Mouse (Mus musculus): Measurements from ENCODE around the gene Insc. TPM values are rescaled to one million over a fixed set of nuclear protein-coding genes. Genes with fewer than 3 reads are reported as not detected.

The Insc gene
- total and polyA plus RNA-seq, 2 experiments from 2014 or later, result 1.8 to 2.2 TPM

DNA sequence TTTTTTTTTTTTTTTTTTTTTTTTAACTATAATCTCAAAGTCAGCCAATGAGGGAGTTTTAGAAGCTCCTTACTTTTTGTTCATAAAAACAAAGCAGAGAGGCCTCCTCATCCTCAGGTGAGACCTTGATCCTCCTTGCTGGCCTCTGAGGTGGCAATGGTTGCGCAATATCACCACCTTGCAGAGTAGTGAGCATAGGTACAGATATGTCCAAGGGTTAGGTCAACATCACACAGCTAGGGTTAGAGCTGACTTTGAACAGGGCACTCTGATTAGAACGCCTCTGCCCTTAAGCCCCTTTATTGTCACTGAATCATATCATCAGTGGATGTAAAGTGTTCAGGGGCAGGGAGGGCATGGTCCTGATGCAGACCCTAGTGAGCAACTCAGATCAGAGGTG lies 131.1 kb downstream of the Insc start:
- 87% methylated on average over 2 of the region's 2 CpGs for WGBS
- peaks cover 22% of the 10 kb centered on the region for H3K27me3 ChIP-seq (ENCODE audit: insufficient read depth, low read length)

GRCm38 (mm10) chr7:114883602-114884001 lies 140.1 kb downstream of the Insc start:
- no peaks in the 10 kb centered on the region for H3K4me1 ChIP-seq (ENCODE audit: insufficient read depth)
- ATAC-seq (peak; percentile 18; the same call in 1 of the 2 replicates), DNase-seq (no peak)
- no peak overlapping the region for H3K4me3 ChIP-seq (ENCODE audit: low read depth, low read length)
- no peak for TF ChIP-seq CTCF (IDR thresholded peaks at IDR 0.05; ENCODE audit: low read depth)
- no peak overlapping the region for H3K27ac ChIP-seq (ENCODE audit: low read depth, low read length)
- no peak overlapping the region for H3K9ac ChIP-seq
- no peak overlapping the region for H3K4me2 ChIP-seq (ENCODE audit: low read depth)
- WGBS, result 67% methylated on average over 2 of the region's 2 CpGs
- peaks cover 19% of the 10 kb centered on the region for H3K27me3 ChIP-seq (ENCODE audit: insufficient read depth, low read length)
- no peaks in the 10 kb centered on the region for H3K36me3 ChIP-seq (ENCODE audit: insufficient read depth)
- no peaks in the 10 kb centered on the region for H3K9me3 ChIP-seq (ENCODE audit: low read length)

More for the DNA sequence above, 131.1 kb downstream of the Insc start:
- Histone ChIP-seq H3K27ac (ENCODE audit: low read depth, low read length) (no peak overlapping the region), H3K4me1 (ENCODE audit: insufficient read depth) (no peaks in the 10 kb centered on the region), H3K9me3 (ENCODE audit: low read length) (no peaks in the 10 kb centered on the region), H3K36me3 (ENCODE audit: insufficient read depth) (no peaks in the 10 kb centered on the region), H3K4me3 (ENCODE audit: low read depth, low read length) (no peak overlapping the region), H3K4me2 (ENCODE audit: low read depth) (no peak overlapping the region), H3K9ac (no peak overlapping the region)
- no peak for ATAC-seq
- no peak for DNase-seq
- TF ChIP-seq CTCF (IDR thresholded peaks at IDR 0.05; ENCODE audit: low read depth), result no peak

- no peak overlapping the region for H3K4me2 ChIP-seq (ENCODE audit: low read depth)
- H3K9ac ChIP-seq, result no peak overlapping the region
- no peak overlapping the region for H3K4me3 ChIP-seq (ENCODE audit: low read depth, low read length)
- H3K4me1 ChIP-seq (ENCODE audit: insufficient read depth), result no peaks in the 10 kb centered on the region
- WGBS, result 35% methylated on average over 4 of the region's 4 CpGs
- no peaks in the 10 kb centered on the region for H3K36me3 ChIP-seq (ENCODE audit: insufficient read depth)
- peaks cover 8% of the 10 kb centered on the region for H3K27me3 ChIP-seq (ENCODE audit: insufficient read depth, low read length)
- H3K9me3 ChIP-seq (ENCODE audit: low read length), result no peaks in the 10 kb centered on the region
- peak; percentile 48; the same call in 1 of the 2 replicates for ATAC-seq
- no peak overlapping the region for H3K27ac ChIP-seq (ENCODE audit: low read depth, low read length)
- no peak for TF ChIP-seq CTCF (IDR thresholded peaks at IDR 0.05; ENCODE audit: low read depth)
- DNase-seq, result peak; percentile 49
These were observed 143.4 kb downstream of the Insc start for GRCm38 (mm10) chr7:114886933-114887332.

GRCm38 (mm10) chr7:114890215-114890614 lies 146.7 kb downstream of the Insc start:
- H3K27ac ChIP-seq (ENCODE audit: low read depth, low read length), result no peak overlapping the region
- H3K36me3 ChIP-seq (ENCODE audit: insufficient read depth), result no peaks in the 10 kb centered on the region
- TF ChIP-seq CTCF (IDR thresholded peaks at IDR 0.05; ENCODE audit: low read depth), result no peak
- H3K9me3 ChIP-seq (ENCODE audit: low read length), result no peaks in the 10 kb centered on the region
- H3K4me3 ChIP-seq (ENCODE audit: low read depth, low read length), result no peak overlapping the region
- no peaks in the 10 kb centered on the region for H3K4me1 ChIP-seq (ENCODE audit: insufficient read depth)
- no peak for DNase-seq
- no peak overlapping the region for H3K9ac ChIP-seq
- WGBS, result 82% methylated on average over 4 of the region's 4 CpGs
- no peak for ATAC-seq
- peaks cover 7% of the 10 kb centered on the region; the same call in 1 of the 2 replicates for H3K27me3 ChIP-seq (ENCODE audit: insufficient read depth, low read length)
- H3K4me2 ChIP-seq (ENCODE audit: low read depth), result no peak overlapping the region

GRCm38 (mm10) chr7:114892618-114893257 lies 149.2 kb downstream of the Insc start:
- no peak overlapping the region for H3K4me2 ChIP-seq (ENCODE audit: low read depth)
- ATAC-seq (peak; percentile 78), DNase-seq (peak; percentile 87)
- H3K36me3 ChIP-seq (ENCODE audit: insufficient read depth), result no peaks in the 10 kb centered on the region
- TF ChIP-seq CTCF (IDR thresholded peaks at IDR 0.05; ENCODE audit: low read depth), result 0 out of 2 replicates have a peak, but pooled peaks have one; percentile 19
- H3K27ac ChIP-seq (ENCODE audit: low read depth, low read length), result no peak overlapping the region
- H3K4me1 ChIP-seq (ENCODE audit: insufficient read depth), result no peaks in the 10 kb centered on the region
- H3K9ac ChIP-seq, result no peak overlapping the region
- no peaks in the 10 kb centered on the region for H3K9me3 ChIP-seq (ENCODE audit: low read length)
- H3K27me3 ChIP-seq (ENCODE audit: insufficient read depth, low read length), result peaks cover 10% of the 10 kb centered on the region; the same call in 1 of the 2 replicates
- no peak overlapping the region for H3K4me3 ChIP-seq (ENCODE audit: low read depth, low read length)

- ATAC-seq (no peak), DNase-seq (no peak)
- Histone ChIP-seq H3K4me2 (ENCODE audit: low read depth) (no peak overlapping the region), H3K27me3 (ENCODE audit: insufficient read depth, low read length) (peaks cover 10% of the 10 kb centered on the region; the same call in 1 of the 2 replicates), H3K4me1 (ENCODE audit: insufficient read depth) (no peaks in the 10 kb centered on the region), H3K9ac (no peak overlapping the region), H3K9me3 (ENCODE audit: low read length) (no peaks in the 10 kb centered on the region), H3K4me3 (ENCODE audit: low read depth, low read length) (no peak overlapping the region), H3K36me3 (ENCODE audit: insufficient read depth) (no peaks in the 10 kb centered on the region), H3K27ac (ENCODE audit: low read depth, low read length) (no peak overlapping the region)
- no peak for TF ChIP-seq CTCF (IDR thresholded peaks at IDR 0.05; ENCODE audit: low read depth)
- WGBS, result 94% methylated on average over 1 of the region's 1 CpGs
These were observed 150.4 kb downstream of the Insc start for GRCm38 (mm10) chr7:114893889-114894288.

GRCm38 (mm10) chr7:114896966-114897697 lies 153.6 kb downstream of the Insc start:
- H3K27ac ChIP-seq (ENCODE audit: low read depth, low read length), result no peak overlapping the region
- DNase-seq, result peak; percentile 47
- H3K9ac ChIP-seq, result no peak overlapping the region
- peak overlapping the region; percentile 5; the same call in 1 of the 2 replicates for H3K4me2 ChIP-seq (ENCODE audit: low read depth)
- no peaks in the 10 kb centered on the region for H3K4me1 ChIP-seq (ENCODE audit: insufficient read depth)
- ATAC-seq, result peak; percentile 66; the same call in 1 of the 2 replicates
- H3K36me3 ChIP-seq (ENCODE audit: insufficient read depth), result no peaks in the 10 kb centered on the region
- TF ChIP-seq CTCF (IDR thresholded peaks at IDR 0.05; ENCODE audit: low read depth), result no peak
- H3K9me3 ChIP-seq (ENCODE audit: low read length), result no peaks in the 10 kb centered on the region
- H3K4me3 ChIP-seq (ENCODE audit: low read depth, low read length), result no peak overlapping the region
- WGBS, result 17% methylated on average over 15 of the region's 15 CpGs
- peaks cover 13% of the 10 kb centered on the region; the same call in 1 of the 2 replicates for H3K27me3 ChIP-seq (ENCODE audit: insufficient read depth, low read length)

Other genes with a start within 250 kb of the Insc start
- 1.6 and 1.8 TPM in 2 replicates for gene Cyp2r1, start 180.7 kb upstream of the Insc start, total RNA-seq (2014; rRNA removed)
- gene Cyp2r1, start 180.7 kb upstream of the Insc start, polyA plus RNA-seq (2015; fragmentation: Nextera tagmentation; extraction: Ambion mirVana), result 1.1 and 1.3 TPM in 2 replicates
- 4.7 and 8.0 TPM in 2 replicates for gene Calca, start 107.3 kb upstream of the Insc start, total RNA-seq (2014; rRNA removed)
- gene Calca, start 107.3 kb upstream of the Insc start, polyA plus RNA-seq (2015; fragmentation: Nextera tagmentation; extraction: Ambion mirVana), result 3.0 and 4.0 TPM in 2 replicates
- not detected in 2 replicates for gene Calcb, start 25.1 kb upstream of the Insc start, total RNA-seq (2014; rRNA removed)
- not detected in 2 replicates for gene Calcb, start 25.1 kb upstream of the Insc start, polyA plus RNA-seq (2015; fragmentation: Nextera tagmentation; extraction: Ambion mirVana)

All from forebrain, postnatal 0 days (tissue).